Mouse (Mus musculus) G1E (cell line): Measurements from ENCODE around the gene Fam83e. TPM values are rescaled to one million over a fixed set of nuclear protein-coding genes. Genes with fewer than 3 reads are reported as not detected.

ENCODE experiments used
- ATAC-seq: 2 replicates; pipeline ENCODE4 v1.8.0; 2016; ENCODE audit warnings: mild to moderate bottlenecking; ENCODE audit not compliant: insufficient number of reproducible peaks, poor library complexity, low FRiP score, severe bottlenecking; ENCODE audit errors: extremely low read depth
- DNase-seq: peaks from one replicate; pipeline ENCODE4 v3.0.0; 2012; ENCODE audit warnings: low spot score
- H3K27me3 ChIP-seq: 2 replicates; pipeline ENCODE4 v1.6.1; 2012; ENCODE audit warnings: mild to moderate bottlenecking, low read length, inconsistent platforms; ENCODE audit not compliant: insufficient read depth
- H3K36me3 ChIP-seq: replicated peaks from 2 replicates; pipeline ENCODE3; 2012; ENCODE audit warnings: mild to moderate bottlenecking, inconsistent platforms
- H3K4me1 ChIP-seq: 2 replicates; pipeline ENCODE4 v1.6.1; 2012; ENCODE audit warnings: low read depth, low read length, inconsistent platforms, mixed read lengths; ENCODE audit not compliant: insufficient read depth
- H3K4me3 ChIP-seq: 2 replicates; pipeline ENCODE4 v1.5.1; 2012; ENCODE audit warnings: low read depth, mild to moderate bottlenecking, inconsistent platforms, low read length, moderate library complexity, mixed read lengths
- H3K9me3 ChIP-seq: replicated peaks from 2 replicates; pipeline ENCODE4 v1.6.1; 2012; ENCODE audit warnings: inconsistent platforms
- CTCF ChIP-seq: IDR thresholded peaks from 2 replicates; pipeline ENCODE4 v1.5.1; 2012; ENCODE audit warnings: low read depth, low read length, inconsistent platforms, mixed read lengths
- GATA1 ChIP-seq: IDR thresholded peaks from 2 replicates; pipeline ENCODE4 v1.6.1; 2012; ENCODE audit warnings: borderline replicate concordance, low read length, inconsistent platforms, mixed read lengths
- GATA2 ChIP-seq: IDR thresholded peaks from 2 replicates; pipeline ENCODE4 v1.6.1; 2012; ENCODE audit warnings: low read depth, low read length, inconsistent platforms, borderline replicate concordance
- POLR2AphosphoS5 ChIP-seq: IDR thresholded peaks from 2 replicates; pipeline ENCODE4 v1.6.1; 2012; ENCODE audit warnings: low read depth, low read length, inconsistent platforms; ENCODE audit not compliant: insufficient replicate concordance
- TAL1 ChIP-seq: conservative IDR thresholded peaks from 2 replicates; pipeline ENCODE4 v1.6.1; 2012; ENCODE audit warnings: low read depth, low read length, inconsistent platforms, mixed read lengths
- polyA plus RNA-seq: library from polyadenylated mRNA; stranded (reverse); fragments of >175 nt; gene quantifications from 2 replicates; pipeline ENCODE4 v1.2.3, GENCODE M21; 2012
- total RNA-seq, 2 experiments: library from RNA; stranded (forward) in 1 of 2; stranded (reverse) in 1 of 2; fragments of 200-1000 nt in 1 of 2; fragments of >200 nt in 1 of 2; fragmentation: Nextera tagmentation in 1 of 2; gene quantifications; 2 replicates each; pipeline ENCODE4 v1.2.3; 2014 to 2017

The Fam83e gene
- total and polyA plus RNA-seq, 3 experiments, result 0.38 to 1.2 (median 0.49) TPM

DNA sequence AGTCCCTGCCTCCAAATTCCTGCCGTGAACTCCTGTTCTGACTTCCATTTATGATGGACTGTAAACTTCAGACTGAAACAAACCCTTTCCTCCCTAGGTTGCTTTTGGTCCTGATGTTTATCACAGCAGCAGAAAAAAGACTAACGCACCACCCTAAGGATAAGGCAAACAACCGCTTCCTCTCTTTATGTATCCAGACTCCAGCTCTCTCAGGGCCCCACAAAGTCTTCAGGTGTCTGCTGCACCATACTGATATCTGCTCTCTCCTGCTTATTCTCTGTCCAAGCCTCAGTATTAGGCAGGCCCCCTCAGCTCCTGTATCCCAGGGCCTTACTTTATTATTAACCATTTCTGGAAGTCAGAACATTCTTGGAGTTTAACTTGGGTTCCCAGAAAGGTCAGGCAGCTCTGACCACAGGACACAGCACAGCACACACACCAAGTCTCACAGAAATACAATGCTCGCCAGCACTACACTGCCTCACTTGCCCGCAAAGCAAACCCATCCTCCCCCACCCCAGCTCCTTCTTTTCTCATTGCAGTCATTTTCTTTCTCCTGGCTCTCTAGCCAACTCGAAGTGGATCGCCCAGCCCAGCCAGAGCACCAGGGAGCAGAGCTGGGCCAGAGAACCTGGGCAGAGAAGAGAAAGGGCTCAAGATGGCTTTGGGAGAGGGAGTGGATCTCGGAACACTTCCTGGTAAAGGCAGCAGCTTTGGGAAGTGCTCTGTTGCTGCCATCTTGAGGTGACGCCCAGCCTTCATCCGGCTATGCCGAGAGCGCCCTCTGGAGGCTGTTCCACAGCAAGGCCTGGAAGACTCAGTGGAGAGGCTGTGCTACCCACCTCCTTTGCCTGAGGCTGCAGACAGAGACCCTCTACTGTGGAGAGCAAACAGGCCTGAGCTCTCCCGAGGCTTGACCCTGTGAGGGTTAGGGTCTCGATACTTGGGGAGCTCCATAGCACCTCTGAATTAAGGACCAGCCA, 38.6 kb upstream of the Fam83e start:
- Histone ChIP-seq H3K9me3 (no peaks in the 10 kb centered on the region), H3K4me1 (peaks cover 52% of the 10 kb centered on the region), H3K27me3 (peaks cover 53% of the 10 kb centered on the region), H3K36me3 (no peaks in the 10 kb centered on the region), H3K4me3 (peak overlapping the region; percentile 65; the same call in 1 of the 2 replicates)
- TF ChIP-seq TAL1 (no peak), CTCF (peak; percentile 96)
- ATAC-seq (peak; percentile 65), DNase-seq (peak; percentile 89)

DNA sequence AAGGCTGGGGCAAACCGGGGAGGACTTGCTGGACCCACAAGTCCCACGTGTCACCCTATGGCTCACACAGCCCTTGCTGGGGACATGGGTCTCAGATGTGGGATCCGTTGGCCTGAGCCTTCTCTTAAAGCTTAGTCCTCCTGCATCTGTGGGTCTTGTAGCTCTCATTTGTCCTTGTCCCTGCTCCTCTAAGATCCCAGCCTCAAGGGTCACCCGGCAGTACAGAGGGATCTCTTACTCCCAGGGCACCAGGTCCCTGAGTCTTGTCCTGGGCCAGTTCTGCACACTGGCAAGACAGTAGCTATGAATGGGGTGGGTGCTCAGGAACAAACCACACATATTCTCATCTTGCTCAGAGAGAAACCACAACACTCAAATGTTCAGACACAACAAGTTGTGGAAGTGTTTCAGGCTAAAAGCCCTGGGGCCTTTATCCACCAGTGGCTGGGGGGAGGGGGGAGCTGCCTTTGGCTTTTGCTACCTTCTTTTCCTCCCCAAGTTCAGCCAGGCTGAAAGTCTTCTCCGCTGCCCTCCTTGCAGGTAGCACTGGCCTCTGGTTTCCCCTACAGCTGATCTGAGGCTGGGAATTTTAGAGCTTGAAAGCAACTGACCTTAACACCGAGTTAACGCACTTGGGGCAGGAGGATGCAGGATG, 37.5 kb upstream of the Fam83e start, which contains the start of gene Ntn5:
Gene Ntn5 (plus strand): TSS at position 627 of the 655 bp plus-strand sequence.
- no peaks in the 10 kb centered on the region for H3K9me3 ChIP-seq
- peaks cover 50% of the 10 kb centered on the region for H3K4me1 ChIP-seq
- no peak for DNase-seq

DNA sequence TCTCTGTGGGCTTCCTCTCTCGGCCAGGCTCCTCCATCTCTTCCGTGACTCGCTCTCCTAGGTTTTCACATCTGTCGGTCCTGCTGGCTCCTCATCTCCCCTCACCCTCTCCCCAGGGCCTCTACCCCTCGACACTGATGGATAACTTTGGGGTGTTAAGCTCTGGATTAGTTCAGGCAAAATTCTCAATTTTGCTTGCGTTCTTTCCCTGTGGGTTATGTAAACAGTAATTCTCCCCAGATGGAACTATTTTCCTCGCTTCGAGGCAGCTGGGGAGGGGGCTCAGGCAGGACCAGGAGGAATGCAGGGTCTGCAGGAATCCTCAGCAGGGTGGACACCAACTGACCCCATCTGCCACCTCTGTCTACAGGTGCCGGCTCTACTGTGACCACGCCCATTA, 35.2 kb upstream of the Fam83e start:
- no peak overlapping the region for H3K4me3 ChIP-seq
- H3K36me3 ChIP-seq, result no peaks in the 10 kb centered on the region
- peaks cover 36% of the 10 kb centered on the region for H3K4me1 ChIP-seq
- TF ChIP-seq GATA1 (no peak), POLR2AphosphoS5 (no peak), GATA2 (no peak), TAL1 (no peak), CTCF (no peak)
- ATAC-seq (no peak), DNase-seq (no peak)
- no peaks in the 10 kb centered on the region for H3K9me3 ChIP-seq
- H3K27me3 ChIP-seq, result peaks cover 63% of the 10 kb centered on the region

More for the DNA sequence above, 37.5 kb upstream of the Fam83e start, which contains the start of gene Ntn5:
- TF ChIP-seq GATA2, result no peak
- TF ChIP-seq TAL1, result no peak
- TF ChIP-seq GATA1, result no peak
- TF ChIP-seq CTCF, result no peak
- TF ChIP-seq POLR2AphosphoS5, result no peak
- H3K4me3 ChIP-seq, result peak within 1 kb of the TSS; percentile 65; the same call in 1 of the 2 replicates
- ATAC-seq, result no peak
- H3K27me3 ChIP-seq, result peaks cover 48% of the 10 kb centered on the region
- no peaks in the 10 kb centered on the region for H3K36me3 ChIP-seq

DNA sequence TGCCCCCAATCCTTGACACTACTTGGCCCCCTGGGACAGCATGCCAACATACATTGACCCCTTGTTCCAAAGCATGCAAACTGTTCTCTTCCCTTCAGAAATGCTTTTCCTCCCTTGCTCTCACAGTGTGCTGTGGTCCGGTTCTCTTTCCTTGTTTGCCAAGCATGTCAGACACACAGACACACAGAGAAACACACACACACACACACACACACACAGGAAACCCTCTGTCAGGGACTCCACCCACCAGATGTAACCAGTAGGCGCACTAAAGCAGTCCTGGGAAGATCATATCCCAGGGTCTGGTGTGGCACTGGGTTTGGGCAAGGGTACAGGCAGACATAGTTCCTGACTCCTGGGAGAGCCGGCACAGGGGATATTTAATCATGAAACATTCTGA, 34.2 kb upstream of the Fam83e start:
- Histone ChIP-seq H3K9me3 (no peaks in the 10 kb centered on the region), H3K4me1 (peaks cover 25% of the 10 kb centered on the region), H3K4me3 (no peak overlapping the region), H3K27me3 (peaks cover 73% of the 10 kb centered on the region), H3K36me3 (no peaks in the 10 kb centered on the region)
- TF ChIP-seq TAL1 (no peak), POLR2AphosphoS5 (no peak), GATA1 (no peak), CTCF (no peak), GATA2 (no peak)
- DNase-seq, result no peak
- ATAC-seq, result no peak

DNA sequence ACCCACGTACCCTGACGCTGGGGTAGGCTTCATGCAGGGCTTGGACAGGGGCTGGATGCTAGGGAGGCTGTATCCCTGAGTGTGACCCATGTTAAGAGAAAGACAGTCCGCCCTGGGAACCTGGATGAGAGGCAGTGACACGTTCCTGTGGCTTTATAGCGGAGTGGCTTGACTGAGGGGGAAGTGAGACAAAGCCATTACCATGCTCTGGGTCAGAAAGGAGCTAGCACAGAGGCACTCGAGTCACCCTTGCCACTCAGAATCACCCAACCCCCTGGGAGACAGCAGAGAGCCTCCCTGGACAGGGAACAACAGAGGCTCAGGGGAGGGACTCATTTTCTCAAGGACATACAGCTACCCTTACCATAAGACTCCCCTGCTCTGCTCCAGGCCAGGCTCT, 31.9 kb upstream of the Fam83e start:
- DNase-seq, result no peak
- no peak for ATAC-seq
- Histone ChIP-seq H3K36me3 (no peaks in the 10 kb centered on the region), H3K4me1 (peaks cover 8% of the 10 kb centered on the region), H3K9me3 (0 out of 2 replicates have a peak, but pooled peaks cover 4% of the 10 kb centered on the region), H3K4me3 (no peak overlapping the region), H3K27me3 (peaks cover 78% of the 10 kb centered on the region)
- TF ChIP-seq TAL1, result no peak
- no peak for TF ChIP-seq GATA1
- no peak for TF ChIP-seq CTCF
- no peak for TF ChIP-seq POLR2AphosphoS5
- no peak for TF ChIP-seq GATA2

DNA sequence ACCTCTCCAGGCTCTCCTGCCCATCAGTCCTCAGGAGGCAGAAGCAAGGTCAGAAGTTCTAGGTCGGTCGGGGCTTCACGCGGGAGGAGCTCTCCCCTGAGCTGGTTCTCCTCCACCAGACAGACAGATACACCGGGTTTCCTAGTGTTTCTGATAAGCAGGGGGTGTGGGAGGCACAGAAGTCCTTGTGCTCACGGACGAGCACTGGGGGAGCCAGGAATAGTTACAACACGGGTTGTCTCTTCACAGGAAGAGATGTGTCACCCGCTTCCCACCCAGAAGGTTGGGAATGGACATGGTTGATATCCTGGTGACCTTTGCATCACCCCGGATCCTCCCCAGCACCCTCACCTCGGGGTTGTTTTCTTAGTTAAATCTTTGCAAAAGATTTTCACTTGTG, 31.2 kb upstream of the Fam83e start:
- H3K9me3 ChIP-seq, result 0 out of 2 replicates have a peak, but pooled peaks cover 4% of the 10 kb centered on the region
- no peak for DNase-seq
- no peak overlapping the region for H3K4me3 ChIP-seq
- ATAC-seq, result no peak
- no peaks in the 10 kb centered on the region for H3K36me3 ChIP-seq
- H3K27me3 ChIP-seq, result peaks cover 71% of the 10 kb centered on the region
- TF ChIP-seq TAL1 (no peak), POLR2AphosphoS5 (no peak), GATA1 (no peak), GATA2 (no peak), CTCF (no peak)
- H3K4me1 ChIP-seq, result peaks cover 8% of the 10 kb centered on the region
